Mouse (Mus musculus) intestine, embryonic 15.5 days (tissue): ENCODE measurements around the gene Rab3gap2. TPM values are rescaled to one million over a fixed set of nuclear protein-coding genes. Genes with fewer than 3 reads are reported as not detected.

Experiments
- ATAC-seq: fragments of 200-750 bp; cut with Nextera tagmentation; 2 replicates; pipeline ENCODE4 v1.8.0; 2017; ENCODE audit warnings: moderate TSS enrichment, moderate library complexity
- H3K27ac ChIP-seq: fragments of 300-500 bp; sonication (generic); 2 replicates; pipeline ENCODE4 v1.5.1; 2015; ENCODE audit warnings: mild to moderate bottlenecking, inconsistent platforms
- H3K27me3 ChIP-seq: fragments of 300-500 bp; sonication (generic); replicated peaks from 2 replicates; pipeline ENCODE4 v1.6.1; 2015; ENCODE audit warnings: inconsistent platforms
- H3K36me3 ChIP-seq: fragments of 300-500 bp; sonication (generic); 2 replicates; pipeline ENCODE4 v1.6.1; 2015; ENCODE audit warnings: inconsistent platforms
- H3K4me1 ChIP-seq: fragments of 300-500 bp; sonication (generic); replicated peaks from 2 replicates; pipeline ENCODE4 v1.6.1; 2015; ENCODE audit warnings: inconsistent platforms
- H3K4me2 ChIP-seq: fragments of 300-500 bp; sonication (generic); replicated peaks from 2 replicates; pipeline ENCODE4 v1.6.1; 2015; ENCODE audit warnings: mild to moderate bottlenecking, inconsistent platforms
- H3K4me3 ChIP-seq: fragments of 300-500 bp; sonication (generic); replicated peaks from 2 replicates; pipeline ENCODE4 v1.5.1; 2015; ENCODE audit warnings: inconsistent platforms
- H3K9ac ChIP-seq: fragments of 300-500 bp; sonication (generic); 2 replicates; pipeline ENCODE4 v1.6.1; 2015; ENCODE audit warnings: inconsistent platforms
- H3K9me3 ChIP-seq: fragments of 300-500 bp; sonication (generic); 2 replicates; pipeline ENCODE4 v1.6.1; 2016; ENCODE audit warnings: inconsistent platforms
- WGBS: fragments of 180-500 bp; shearing (Covaris S2); methylation state at CpG from one replicate; pipeline ENCODE4 v1.1.7; 2015; 5-methylcytosine and 5-hydroxymethylcytosine counted together
- polyA plus RNA-seq: library from polyadenylated mRNA; unstranded; fragments of >200 nt; fragmentation: Nextera tagmentation; extraction: Ambion mirVana; gene quantifications from 2 replicates; pipeline ENCODE4 v1.2.1, GENCODE M21; 2015

Gene Rab3gap2
- polyA plus RNA-seq: 24.5 and 24.6 TPM in 2 replicates

DNA sequence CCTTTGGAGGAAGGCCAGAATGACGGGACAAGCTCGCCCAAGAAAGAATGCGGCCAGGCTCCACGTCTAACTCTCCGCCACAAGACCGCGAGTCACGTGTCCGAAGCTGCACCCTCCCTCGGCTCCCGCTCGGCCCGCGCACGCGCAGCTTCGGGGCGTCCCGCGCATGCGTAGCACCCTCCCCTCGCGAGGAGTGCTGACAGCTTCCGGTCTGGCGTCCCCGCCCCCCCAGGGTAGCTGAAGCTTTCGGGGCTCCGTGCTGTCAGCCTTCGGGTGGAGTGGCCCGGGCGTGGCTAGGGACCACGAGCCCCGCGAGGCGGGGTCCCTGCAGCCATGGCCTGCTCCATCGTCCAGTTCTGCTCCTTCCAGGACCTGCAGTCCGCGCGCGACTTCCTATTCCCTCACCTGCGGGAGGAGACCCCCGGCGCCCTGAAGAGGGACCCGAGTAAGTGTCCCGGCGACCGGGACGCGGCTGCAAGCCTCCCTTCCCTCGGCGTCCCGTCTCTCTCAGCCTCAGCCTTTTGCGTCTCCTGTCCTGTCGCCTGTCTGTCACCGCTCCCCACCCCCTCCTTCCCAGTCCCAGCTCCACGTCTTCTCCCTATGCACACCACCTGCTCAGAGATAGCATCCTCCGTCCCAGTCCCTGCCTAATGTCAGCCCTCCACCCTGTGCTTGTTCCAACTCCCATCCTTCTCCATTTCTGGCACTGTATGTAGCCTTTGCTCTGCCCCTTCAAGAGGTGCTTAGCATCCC, at the start of gene Rab3gap2:
TSS of gene Rab3gap2 (plus strand) at position 209 of the 753 bp plus-strand sequence.
- Histone ChIP-seq H3K9ac (peak within 1 kb of the TSS; percentile 92), H3K27me3 (no peaks in the 10 kb centered on the region), H3K36me3 (no peaks in the 10 kb centered on the region), H3K9me3 (no peaks in the 10 kb centered on the region), H3K4me3 (peak within 1 kb of the TSS; percentile 92), H3K27ac (peak within 1 kb of the TSS; percentile 77), H3K4me1 (peaks cover 8% of the 10 kb centered on the region), H3K4me2 (peak within 1 kb of the TSS; percentile 73)
- 0% methylated on average over 53 of the region's 57 CpGs for WGBS
- ATAC-seq: peak; percentile 97

DNA sequence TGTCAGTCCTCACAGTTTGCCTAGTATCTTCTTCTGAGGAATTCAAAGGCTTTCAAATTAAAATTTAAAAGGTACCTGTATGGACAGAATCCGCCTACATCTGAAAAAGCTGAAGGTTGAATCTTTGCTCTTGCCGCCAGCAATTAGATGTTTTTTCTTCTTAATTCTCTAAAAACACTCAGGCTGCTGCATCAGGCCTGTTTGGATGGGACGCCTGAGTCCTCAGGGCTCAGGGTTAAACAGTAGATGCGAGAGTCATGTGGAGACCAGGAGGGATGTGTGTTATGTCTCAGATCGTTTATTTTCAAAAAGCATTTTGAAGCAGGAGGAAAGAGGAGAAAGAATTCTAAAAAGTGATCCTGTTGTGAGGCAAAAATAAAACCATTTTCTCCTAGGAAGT, 30.3 kb upstream of the Rab3gap2 start:
- Histone ChIP-seq H3K9ac (no peak overlapping the region), H3K4me3 (no peak overlapping the region), H3K4me1 (no peaks in the 10 kb centered on the region), H3K4me2 (no peak overlapping the region), H3K27me3 (no peaks in the 10 kb centered on the region), H3K36me3 (no peaks in the 10 kb centered on the region), H3K27ac (no peak overlapping the region), H3K9me3 (no peaks in the 10 kb centered on the region)
- no peak for ATAC-seq
- 86% methylated on average over 5 of the region's 5 CpGs for WGBS

DNA sequence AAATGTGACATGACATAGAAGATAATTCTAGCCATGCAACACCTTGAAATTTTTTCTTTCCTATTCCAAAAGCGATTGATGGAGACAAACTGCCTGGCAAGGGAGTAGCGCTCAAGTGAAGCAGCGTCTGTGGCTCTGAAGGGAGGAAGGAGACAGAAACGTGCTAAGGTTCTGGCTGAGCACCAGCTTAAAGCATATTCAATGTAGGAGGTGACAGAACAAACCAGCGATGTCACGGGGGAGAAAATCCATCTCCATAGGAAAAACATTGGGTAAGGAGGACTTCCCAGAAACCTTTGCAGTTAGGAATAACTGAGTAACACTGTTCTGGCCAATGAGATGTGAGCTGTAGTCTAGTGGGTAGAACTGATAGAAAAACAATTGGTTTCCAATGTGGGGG, 26.1 kb upstream of the Rab3gap2 start:
- H3K4me2 ChIP-seq: no peak overlapping the region
- 82% methylated on average over 6 of the region's 6 CpGs for WGBS
- H3K4me3 ChIP-seq: no peak overlapping the region
- no peak overlapping the region for H3K9ac ChIP-seq
- H3K27ac ChIP-seq: no peak overlapping the region
- no peaks in the 10 kb centered on the region for H3K27me3 ChIP-seq
- H3K4me1 ChIP-seq: no peaks in the 10 kb centered on the region
- ATAC-seq: no peak
- no peaks in the 10 kb centered on the region for H3K36me3 ChIP-seq
- H3K9me3 ChIP-seq: no peaks in the 10 kb centered on the region

DNA sequence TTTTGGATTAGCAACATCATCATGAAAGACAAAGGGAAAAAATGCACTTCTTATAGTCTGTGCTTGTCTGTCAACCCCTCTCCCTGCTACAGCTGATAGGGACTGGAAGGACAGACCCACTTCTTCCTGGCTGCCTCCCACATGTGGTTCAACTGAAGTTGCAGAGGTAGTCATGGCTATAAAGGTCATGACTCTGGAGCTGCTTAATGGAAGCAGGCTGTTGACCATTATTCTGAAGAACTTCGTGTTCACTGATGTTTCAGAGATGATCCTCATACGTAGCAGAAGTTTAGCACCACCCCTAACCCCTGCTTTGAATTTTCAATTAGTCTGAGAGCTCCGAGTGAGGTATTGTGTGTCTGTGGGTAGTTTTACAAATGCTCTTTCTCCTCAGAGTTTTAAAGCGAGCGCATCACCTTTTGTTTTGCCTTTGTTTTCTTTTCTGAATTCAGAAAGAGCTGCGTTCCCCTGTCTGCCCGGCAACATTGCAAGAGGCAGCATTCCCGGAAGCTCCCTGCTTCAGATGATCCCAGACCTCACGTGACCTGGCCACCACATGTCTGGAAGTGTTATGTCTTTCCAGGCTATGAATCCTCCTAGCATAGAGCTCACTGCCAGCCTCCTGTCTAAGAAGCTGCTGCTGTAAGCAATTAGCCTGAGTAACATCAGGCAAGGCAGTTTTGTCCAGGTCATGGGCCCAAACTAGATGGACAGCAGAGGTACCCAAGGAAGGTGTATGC, 20.2 kb upstream of the Rab3gap2 start:
- no peak for ATAC-seq
- WGBS: 59% methylated on average over 9 of the region's 9 CpGs

DNA sequence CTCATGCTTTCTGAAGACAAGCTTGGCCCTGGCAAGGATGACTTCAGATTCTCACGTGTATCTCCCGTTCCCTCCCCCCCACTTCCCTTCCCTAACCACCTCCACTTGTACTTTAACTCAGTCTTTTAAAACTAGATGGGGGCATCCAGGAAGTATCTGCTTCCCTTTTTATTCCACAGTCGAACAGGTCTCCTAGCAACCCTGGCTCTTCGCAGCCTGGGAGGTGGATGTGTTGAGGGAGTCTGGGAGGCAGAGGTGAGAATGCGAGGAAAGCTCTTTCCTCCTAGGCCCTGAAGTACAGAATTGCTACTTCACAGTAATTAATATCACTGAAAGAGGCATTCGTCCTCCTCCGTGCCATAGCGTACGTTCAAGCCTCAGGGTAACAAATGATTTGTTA, 18.4 kb upstream of the Rab3gap2 start:
- WGBS: 65% methylated on average over 9 of the region's 9 CpGs
- no peak for ATAC-seq
- Histone ChIP-seq H3K4me1 (no peaks in the 10 kb centered on the region), H3K9me3 (no peaks in the 10 kb centered on the region), H3K27ac (no peak overlapping the region), H3K27me3 (no peaks in the 10 kb centered on the region), H3K36me3 (no peaks in the 10 kb centered on the region), H3K4me2 (no peak overlapping the region), H3K4me3 (no peak overlapping the region), H3K9ac (no peak overlapping the region)

More for the DNA sequence above, 20.2 kb upstream of the Rab3gap2 start:
- Histone ChIP-seq H3K4me3 (no peak overlapping the region), H3K4me1 (no peaks in the 10 kb centered on the region), H3K36me3 (no peaks in the 10 kb centered on the region), H3K4me2 (no peak overlapping the region), H3K9ac (no peak overlapping the region), H3K27ac (no peak overlapping the region), H3K9me3 (no peaks in the 10 kb centered on the region), H3K27me3 (no peaks in the 10 kb centered on the region)

DNA sequence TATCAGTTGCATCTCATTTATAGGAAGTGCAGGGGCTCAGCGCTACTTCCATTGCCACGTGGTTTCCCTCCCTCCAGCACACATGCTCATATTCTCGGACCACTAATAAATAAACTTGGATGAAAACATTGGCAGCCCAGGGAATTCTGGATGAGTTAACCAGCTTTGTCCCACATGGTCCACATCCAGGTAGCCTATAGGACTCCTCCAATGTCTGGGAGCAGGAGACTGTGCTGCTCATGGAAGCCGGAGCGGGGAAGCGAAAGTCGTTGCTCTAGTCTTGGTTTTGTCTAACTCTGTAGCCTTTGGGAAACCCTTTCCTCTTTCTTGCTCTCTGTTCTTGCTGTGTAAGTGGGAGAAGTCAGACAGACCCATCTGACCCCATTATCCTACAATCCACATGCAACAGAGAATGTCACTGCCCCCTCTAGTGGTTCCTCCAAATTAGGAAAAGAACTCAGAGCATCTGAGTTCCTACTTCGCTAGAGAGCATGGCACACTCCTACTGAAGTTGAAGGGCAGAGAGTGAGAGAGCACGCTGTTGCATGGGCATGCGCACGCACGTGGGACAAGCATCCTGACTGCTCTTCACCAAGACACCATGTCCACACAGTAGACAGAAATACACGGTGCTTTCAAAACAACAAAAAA, 16.7 kb upstream of the Rab3gap2 start:
- H3K27me3 ChIP-seq: no peaks in the 10 kb centered on the region
- 64% methylated on average over 13 of the region's 13 CpGs for WGBS

DNA sequence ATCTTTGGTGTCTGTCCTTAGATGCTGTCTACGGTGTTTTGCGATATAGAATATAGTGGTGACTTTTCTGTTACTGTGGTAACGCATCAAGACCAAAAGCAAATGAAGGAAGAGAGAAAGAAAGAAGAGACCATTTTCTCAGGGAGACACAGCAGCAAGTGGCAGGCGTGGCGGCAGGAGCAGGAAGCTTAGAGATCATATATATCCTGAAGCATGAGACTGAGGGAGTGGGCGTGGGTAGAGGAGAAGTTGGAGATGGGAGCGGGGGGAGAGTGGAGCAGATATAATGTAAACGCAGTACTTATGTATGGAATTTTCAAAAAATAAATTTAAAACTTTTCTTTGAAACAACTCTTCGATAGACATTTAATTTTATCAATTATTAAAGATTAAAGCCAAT, 14.0 kb upstream of the Rab3gap2 start:
- no peak for ATAC-seq
- no peak overlapping the region for H3K4me3 ChIP-seq
- H3K4me1 ChIP-seq: 0 out of 2 replicates have a peak, but pooled peaks cover 3% of the 10 kb centered on the region
- H3K9me3 ChIP-seq: no peaks in the 10 kb centered on the region
- H3K9ac ChIP-seq: no peak overlapping the region
- H3K4me2 ChIP-seq: no peak overlapping the region
- no peaks in the 10 kb centered on the region for H3K27me3 ChIP-seq
- no peaks in the 10 kb centered on the region for H3K36me3 ChIP-seq
- no peak overlapping the region for H3K27ac ChIP-seq
- 90% methylated on average over 9 of the region's 9 CpGs for WGBS

More for the DNA sequence above, 16.7 kb upstream of the Rab3gap2 start:
- no peak overlapping the region for H3K9ac ChIP-seq
- ATAC-seq: no peak; the same call in 1 of the 2 replicates
- no peak overlapping the region for H3K4me2 ChIP-seq
- H3K4me1 ChIP-seq: no peaks in the 10 kb centered on the region
- no peaks in the 10 kb centered on the region for H3K36me3 ChIP-seq
- no peak overlapping the region for H3K27ac ChIP-seq
- no peak overlapping the region for H3K4me3 ChIP-seq
- H3K9me3 ChIP-seq: no peaks in the 10 kb centered on the region

DNA sequence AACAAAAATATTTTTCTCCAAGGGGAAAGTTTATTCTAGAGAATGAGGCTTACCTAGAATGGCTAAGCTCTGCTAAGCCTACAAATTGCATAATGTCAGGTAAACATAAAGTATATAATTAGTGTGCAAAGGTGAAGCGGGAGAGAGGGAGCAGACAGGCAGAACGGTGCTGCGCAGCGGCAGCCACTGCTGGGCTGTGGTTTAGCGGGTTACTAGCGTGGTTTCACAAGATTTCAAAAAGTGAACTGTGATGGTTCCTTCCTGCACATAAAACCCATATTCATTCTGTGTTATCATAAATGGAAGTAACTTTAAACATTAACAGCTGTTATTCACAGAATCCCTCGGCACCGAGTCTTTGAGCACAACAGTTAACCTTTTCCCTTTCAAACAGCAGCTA, 11.8 kb upstream of the Rab3gap2 start:
- Histone ChIP-seq H3K27me3 (no peaks in the 10 kb centered on the region), H3K4me2 (no peak overlapping the region), H3K36me3 (no peaks in the 10 kb centered on the region), H3K27ac (no peak overlapping the region), H3K9ac (no peak overlapping the region), H3K9me3 (no peaks in the 10 kb centered on the region), H3K4me3 (no peak overlapping the region), H3K4me1 (0 out of 2 replicates have a peak, but pooled peaks cover 3% of the 10 kb centered on the region)
- 53% methylated on average over 8 of the region's 8 CpGs for WGBS
- no peak for ATAC-seq

DNA sequence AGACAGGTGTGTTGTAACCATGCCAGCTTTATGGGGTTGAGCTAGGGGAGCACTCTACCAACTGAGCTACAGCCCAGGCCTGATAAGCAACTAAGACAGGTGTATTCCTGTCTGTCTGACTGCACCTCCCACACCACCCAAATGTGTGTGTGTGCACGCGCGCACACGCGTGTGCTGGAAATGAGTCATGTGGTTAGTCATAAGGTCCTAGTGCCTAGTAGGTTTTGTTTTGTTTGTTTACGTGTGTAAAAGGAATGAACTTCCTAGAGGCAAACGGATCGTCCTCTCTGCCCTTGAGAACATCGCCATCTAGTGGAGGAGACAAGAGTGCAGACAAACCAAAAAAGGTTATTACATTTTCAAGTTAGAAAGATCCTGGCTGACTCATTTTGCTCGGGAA, 10.4 kb upstream of the Rab3gap2 start:
- no peak overlapping the region for H3K27ac ChIP-seq
- peak overlapping the region; percentile 29; the same call in 1 of the 2 replicates for H3K4me2 ChIP-seq
- H3K4me1 ChIP-seq: 0 out of 2 replicates have a peak, but pooled peaks cover 3% of the 10 kb centered on the region
- H3K36me3 ChIP-seq: no peaks in the 10 kb centered on the region
- H3K9me3 ChIP-seq: no peaks in the 10 kb centered on the region
- WGBS: 13% methylated on average over 10 of the region's 10 CpGs
- no peak overlapping the region for H3K9ac ChIP-seq
- no peak overlapping the region for H3K4me3 ChIP-seq
- peak; percentile 82 for ATAC-seq
- no peaks in the 10 kb centered on the region for H3K27me3 ChIP-seq

DNA sequence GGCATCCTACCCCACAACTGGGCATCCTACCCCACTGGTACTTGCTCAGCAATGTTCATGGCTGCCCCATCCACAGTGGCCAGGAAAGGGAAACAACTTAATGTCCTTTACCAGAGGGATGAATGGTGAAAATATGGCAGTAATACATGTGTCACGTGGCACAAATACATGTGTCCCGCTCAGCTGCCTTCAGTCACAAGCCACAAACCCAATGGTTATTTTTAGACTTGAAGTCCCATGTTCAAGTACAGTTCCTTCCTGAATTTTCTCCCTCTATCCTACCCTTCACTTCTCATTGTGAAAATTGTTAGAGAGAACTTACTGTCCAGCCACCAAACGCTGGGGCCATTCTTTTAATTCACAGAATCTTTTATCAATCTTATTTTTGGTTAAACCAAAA, 7.6 kb upstream of the Rab3gap2 start:
- no peaks in the 10 kb centered on the region for H3K9me3 ChIP-seq
- H3K4me2 ChIP-seq: no peak overlapping the region
- ATAC-seq: no peak
- no peaks in the 10 kb centered on the region for H3K36me3 ChIP-seq
- H3K4me3 ChIP-seq: no peak overlapping the region
- 0 out of 2 replicates have a peak, but pooled peaks cover 3% of the 10 kb centered on the region for H3K4me1 ChIP-seq
- no peaks in the 10 kb centered on the region for H3K27me3 ChIP-seq
- no peak overlapping the region for H3K27ac ChIP-seq
- 63% methylated on average over 3 of the region's 3 CpGs for WGBS
- no peak overlapping the region for H3K9ac ChIP-seq

DNA sequence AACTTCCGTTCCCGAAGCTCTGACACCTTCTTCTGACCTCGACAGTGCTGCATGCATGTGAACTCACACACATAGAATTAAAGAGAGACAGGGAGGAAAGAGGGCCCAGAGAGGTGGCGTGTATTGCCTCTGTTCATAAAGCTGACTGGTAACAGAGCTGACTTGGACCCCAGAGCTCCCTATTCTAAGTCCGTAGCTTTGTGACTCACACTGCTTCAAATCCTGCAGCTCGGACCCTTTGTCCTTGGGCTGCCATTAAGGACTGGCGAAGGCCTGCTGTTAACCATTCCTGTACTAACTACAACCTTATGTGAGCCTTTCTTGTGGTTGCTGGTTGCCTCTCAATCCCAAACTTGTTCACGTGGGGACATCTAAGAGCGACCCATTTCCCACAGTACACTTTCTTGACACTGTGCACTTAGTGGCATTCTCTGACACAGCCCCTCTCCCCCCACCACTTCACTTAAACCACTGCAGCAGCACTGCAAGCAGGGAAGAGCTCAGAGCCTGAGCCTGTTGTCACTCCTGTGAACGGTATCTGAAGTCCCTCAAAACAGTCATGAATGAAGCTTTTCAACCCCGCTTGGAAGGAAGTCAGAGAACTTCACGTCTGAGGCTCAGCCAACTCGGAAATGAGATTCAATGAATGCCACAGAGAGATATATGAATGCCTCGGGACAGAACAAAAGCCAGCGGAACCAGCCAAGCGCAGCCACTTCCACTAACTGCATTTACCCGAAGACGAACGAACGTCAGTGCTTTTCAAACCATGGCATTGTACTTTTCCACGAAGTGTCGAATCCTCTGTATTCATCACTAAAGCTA, 3.1 kb upstream of the Rab3gap2 start:
- H3K4me2 ChIP-seq: no peak overlapping the region
- H3K4me1 ChIP-seq: peaks cover 6% of the 10 kb centered on the region
- no peaks in the 10 kb centered on the region for H3K9me3 ChIP-seq
- no peak for ATAC-seq
- no peaks in the 10 kb centered on the region for H3K27me3 ChIP-seq
- H3K9ac ChIP-seq: no peak overlapping the region
- H3K27ac ChIP-seq: no peak overlapping the region
- no peak overlapping the region for H3K4me3 ChIP-seq
- 71% methylated on average over 22 of the region's 22 CpGs for WGBS
- no peaks in the 10 kb centered on the region for H3K36me3 ChIP-seq
